Mouse (Mus musculus) T-cell, adult 2 months (primary cell): ENCODE results near the gene Cdhr5.

Experiments used
- DNase-seq: peaks from one replicate; pipeline ENCODE4 v3.0.0; 2022; ENCODE audit warnings: low spot score

Gene Cdhr5

GRCm38 (mm10) chr7:141276546-141276945 lies at the start of gene Cdhr5:
Cdhr5 (minus strand) TSS chr7:141276786.
- no peak for DNase-seq

DNA sequence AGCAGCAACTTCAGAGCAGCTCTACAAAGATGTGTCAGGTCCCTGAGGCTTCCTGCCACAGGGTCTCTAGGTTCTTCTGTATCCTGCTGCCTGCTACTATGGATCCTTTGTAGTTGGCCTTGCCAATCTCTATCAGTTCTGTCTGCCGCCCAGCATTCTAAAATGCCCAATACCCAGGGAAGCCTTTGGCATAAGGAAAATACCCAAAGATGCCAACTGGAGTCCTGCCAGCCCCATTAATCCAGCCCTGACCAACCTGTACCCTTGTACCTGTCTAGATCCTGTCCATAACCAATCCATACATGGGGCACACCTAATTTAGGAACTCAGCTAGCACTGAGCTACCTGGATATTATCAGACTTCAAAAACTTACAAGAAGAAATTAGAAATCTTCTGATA lies 48.1 kb upstream of the Cdhr5 start:
- DNase-seq = no peak

DNA sequence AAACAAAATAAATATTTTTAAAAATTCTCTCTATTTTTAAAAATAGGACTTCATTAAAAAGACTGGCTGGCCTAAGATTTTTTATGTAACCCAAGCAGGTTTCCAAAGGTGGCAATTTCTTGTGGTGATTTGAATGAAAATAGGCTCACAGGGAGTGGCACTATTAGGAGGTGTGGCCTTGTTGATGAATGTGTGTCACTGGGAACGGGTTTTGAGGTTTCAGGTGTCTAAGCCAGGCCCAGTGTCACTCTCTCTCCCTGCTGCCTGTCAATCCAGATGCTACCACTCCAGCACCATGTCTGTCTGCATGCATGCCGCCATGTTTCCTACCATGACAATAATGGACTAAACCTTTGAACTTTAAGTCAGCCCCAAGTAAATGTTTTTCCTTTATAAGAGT lies 42.9 kb upstream of the Cdhr5 start:
- no peak for DNase-seq

GRCm38 (mm10) chr7:141317619-141318132 lies 41.1 kb upstream of the Cdhr5 start:
- no peak for DNase-seq

GRCm38 (mm10) chr7:141315974-141316373 lies 39.4 kb upstream of the Cdhr5 start:
- DNase-seq = peak; percentile 72

- DNase-seq = no peak
Observed at GRCm38 (mm10) chr7:141315076-141315475, 38.5 kb upstream of the Cdhr5 start.

DNA sequence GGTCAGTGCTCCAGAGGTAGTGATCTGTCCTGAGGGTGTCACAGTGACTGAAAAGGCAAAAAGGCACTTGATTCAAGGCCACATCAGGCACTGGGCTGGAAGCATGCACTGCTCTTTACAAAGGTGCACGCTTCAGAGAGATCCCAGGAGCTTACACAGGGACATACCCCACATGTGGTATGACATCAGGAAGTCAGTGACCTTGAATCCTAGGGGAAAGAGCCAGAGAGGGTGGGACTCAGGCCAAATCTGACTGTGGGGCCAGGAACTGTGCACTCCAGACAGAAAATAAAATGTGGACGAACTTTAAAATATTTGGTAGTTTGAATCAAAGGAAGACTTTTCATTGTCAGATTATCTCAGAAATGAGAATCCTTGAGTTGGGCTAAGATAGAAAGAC lies 37.8 kb upstream of the Cdhr5 start:
- no peak for DNase-seq

- no peak for DNase-seq
Observed at GRCm38 (mm10) chr7:141304537-141304936, 28.0 kb upstream of the Cdhr5 start.

GRCm38 (mm10) chr7:141302702-141303268 lies 26.2 kb upstream of the Cdhr5 start:
- DNase-seq = peak; percentile 65

DNA sequence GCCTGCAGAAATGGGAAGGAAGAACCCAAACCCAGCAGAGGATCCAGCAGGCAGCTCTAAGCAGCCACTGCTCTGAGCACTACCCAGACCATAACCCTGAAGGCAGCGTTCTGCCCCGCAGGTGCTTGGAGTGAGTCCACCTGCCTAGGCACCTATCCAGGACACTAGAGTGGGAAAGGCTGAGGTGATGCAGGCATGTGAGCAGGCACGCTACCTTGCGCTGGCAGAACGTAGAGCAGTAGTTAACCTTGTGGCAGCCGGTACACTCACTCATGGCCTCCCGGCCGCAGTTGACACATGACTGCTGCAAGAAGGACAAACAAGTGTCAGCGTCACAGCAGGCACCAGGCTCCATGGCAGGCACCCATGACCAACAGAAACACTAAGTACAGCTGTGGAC lies 24.8 kb upstream of the Cdhr5 start:
- no peak for DNase-seq

DNA sequence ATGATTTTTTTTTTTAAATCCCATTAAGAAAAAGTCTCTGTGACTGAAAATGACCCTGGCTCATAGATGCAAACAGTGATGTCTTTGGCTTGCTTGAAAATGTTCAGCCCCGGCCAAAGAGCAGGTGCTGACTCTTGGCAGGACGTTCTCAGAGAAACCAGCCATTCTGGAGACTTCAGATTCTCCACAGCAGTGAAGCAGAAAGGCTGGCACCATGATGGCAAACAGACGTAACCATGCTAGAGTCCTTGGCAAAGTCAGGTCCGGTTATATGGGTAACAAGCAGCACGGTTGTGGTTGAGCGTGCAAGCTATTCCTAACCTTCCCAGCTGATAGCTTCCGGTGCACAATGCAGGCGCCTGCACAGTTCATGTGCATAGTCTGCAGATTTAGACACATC lies 22.6 kb upstream of the Cdhr5 start:
- DNase-seq = no peak

- no peak for DNase-seq
Observed at GRCm38 (mm10) chr7:141297926-141298650, 21.5 kb upstream of the Cdhr5 start.

DNA sequence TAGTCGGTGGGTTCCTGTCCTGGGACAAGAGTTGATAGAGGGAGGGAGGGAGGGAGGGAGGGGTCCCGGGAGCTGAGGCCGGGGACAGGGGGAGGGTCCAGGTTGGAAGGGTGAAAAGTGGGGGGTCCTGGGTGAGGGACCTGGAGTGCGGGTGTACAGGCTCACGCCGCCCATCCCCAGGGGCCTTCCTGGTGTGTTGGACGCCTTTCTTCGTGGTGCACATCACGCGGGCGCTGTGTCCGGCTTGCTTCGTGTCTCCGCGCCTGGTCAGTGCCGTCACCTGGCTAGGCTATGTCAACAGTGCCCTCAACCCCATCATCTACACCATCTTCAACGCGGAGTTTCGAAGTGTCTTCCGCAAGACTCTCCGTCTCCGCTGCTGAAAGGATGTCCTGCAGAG lies 17.9 kb upstream of the Cdhr5 start:
- DNase-seq = no peak

GRCm38 (mm10) chr7:141293852-141294471 lies 17.4 kb upstream of the Cdhr5 start:
- no peak for DNase-seq

- DNase-seq = no peak
Observed at GRCm38 (mm10) chr7:141292583-141293388, 16.2 kb upstream of the Cdhr5 start.

DNA sequence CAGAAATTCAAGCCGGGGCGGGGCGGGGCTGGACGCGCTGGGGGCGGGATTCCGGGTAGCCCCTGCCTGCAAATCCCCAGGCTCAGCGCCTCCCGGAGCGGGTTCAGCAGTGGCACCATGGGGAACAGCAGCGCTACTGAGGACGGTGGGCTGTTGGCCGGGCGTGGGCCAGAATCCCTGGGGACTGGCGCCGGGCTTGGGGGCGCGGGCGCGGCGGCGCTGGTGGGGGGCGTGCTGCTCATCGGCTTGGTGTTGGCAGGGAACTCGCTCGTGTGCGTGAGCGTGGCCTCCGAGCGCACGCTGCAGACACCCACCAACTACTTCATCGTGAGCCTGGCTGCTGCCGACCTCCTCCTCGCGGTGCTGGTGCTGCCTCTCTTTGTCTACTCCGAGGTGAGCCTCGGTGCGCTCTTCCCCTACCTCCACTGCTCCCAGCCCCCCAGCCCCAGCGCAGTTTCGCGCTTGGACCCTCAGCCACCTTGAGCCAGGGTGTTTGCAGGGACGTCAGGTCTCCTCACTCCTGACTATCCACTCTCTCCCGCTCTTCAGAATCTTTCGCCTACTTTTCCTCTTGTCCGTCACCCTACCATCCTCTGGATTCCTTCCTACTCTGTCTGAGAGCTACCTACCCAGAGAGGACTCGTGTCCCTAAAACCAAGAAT lies 15.5 kb upstream of the Cdhr5 start, which contains the start of gene Drd4:
Drd4 (plus strand) TSS at position 86 of the 662 bp plus-strand sequence.
- DNase-seq = no peak

GRCm38 (mm10) chr7:141288042-141288441 lies 11.5 kb upstream of the Cdhr5 start:
- no peak for DNase-seq

DNA sequence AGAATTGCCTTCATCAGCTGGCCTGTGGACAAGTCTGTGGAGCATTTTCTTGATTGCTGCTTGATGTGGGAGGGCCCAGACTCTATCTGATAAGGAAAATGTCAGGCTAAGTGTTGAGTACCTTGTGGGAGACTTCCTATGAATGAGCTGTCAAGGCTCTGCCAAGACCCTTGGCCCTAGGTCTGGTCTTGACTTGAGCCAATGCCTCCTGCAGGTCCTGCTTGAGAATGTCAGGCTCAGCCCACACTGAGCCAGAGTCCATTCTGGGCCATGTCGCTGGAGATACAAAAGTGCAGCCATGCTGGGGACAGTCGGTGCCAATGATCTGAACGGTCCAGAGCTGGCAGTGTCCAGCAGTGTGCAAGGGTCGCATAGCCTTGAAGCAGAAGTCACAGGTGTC lies 6.2 kb upstream of the Cdhr5 start:
- no peak for DNase-seq

GRCm38 (mm10) chr7:141281442-141281841 lies 4.9 kb upstream of the Cdhr5 start:
- DNase-seq = no peak

DNA sequence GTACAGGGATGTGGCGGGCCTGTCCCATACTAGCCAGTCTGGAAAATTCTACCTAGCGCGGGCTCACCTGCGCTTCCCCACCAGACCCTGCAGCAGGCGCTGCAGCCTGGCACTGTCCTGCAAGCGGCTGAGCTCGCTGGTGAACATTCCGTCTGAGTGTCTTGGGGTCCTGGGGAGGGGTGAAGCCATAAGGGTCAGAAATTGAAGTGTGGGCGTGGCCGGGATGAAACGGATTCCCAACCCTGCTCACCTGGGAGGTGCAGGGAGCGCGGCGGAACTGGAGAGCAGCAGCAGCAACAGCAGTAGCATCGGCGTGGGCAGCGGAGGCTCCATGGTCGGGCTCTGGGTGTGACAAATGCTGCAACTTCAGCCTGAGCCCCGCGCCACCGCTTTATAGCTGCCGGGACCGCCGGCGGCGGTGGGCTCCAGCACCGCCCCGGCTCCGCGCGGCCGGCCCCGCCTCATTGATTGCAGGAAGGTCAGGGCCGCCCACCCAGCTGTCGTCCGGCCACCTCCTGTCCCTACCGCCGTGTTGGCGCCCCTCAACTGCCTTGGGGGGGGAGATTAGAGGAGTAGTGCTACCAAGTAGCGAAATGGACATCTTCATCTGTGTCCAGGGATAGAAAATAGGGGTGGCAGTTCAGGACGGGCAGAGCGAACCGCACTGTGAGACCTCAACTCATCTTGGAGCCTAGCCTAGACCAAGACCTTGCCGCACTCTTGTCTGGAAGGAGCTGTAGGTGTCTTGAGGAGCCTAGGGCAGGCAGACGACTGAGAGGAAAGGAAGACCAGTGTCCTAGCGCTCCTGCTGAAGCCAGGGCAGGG lies 2.4 kb upstream of the Cdhr5 start, which contains the start of gene Sct:
Sct (minus strand) TSS at position 368 of the 825 bp plus-strand sequence.
- DNase-seq = peak; percentile 31
